Mouse (Mus musculus): ENCODE measurements around the gene Gucy1b2.

The Gucy1b2 gene

DNA sequence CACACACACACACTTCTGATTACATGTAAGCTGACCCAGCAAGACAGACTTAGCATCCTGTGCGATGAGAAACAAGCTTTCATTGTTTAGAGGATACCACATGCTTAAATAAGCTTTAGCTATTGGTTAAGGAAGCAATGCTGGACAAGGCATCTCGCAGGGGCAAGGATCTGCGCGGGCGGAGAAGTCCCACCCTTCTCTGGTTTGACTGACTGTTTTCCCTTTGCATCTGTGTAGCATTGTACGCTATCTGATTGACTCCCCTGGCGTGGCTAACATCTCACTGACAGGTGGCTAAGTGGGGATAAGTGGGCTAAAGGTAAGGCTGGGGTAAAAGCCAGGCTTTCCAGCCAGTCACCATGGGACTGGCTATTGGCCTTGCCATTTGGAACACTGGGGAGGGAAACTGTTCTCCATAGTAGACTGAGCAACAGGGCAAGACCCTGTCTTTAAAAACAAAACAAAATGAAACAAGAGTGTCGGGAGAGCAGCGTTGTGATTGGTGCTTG is at the start of gene Gucy1b2:
Gucy1b2 (minus strand) TSS at position 51 of the 509 bp plus-strand sequence.
- no peak for DNase-seq (ENCODE audit: extremely low spot score, low spot score)

DNA sequence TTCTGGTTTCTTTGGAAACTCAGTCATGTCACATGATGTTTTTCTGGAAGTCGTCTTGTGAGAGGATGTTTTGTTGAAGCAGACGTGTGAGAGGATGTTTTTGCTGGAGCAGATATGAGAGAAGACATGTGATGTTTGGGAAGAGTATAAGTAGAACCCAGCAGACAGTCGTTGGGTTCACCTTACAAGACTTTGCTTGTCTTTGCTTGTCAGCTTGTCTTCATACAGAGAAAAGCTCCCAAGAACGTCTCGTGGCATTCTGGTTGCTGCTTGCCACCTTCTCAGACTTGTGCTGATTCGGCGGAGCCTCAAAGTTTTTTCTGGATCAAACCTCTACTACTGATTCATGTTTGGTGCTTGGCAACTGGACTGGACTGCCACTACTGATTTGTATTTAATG is 41.3 kb upstream of the Gucy1b2 start:
- no peak for DNase-seq (ENCODE audit: extremely low spot score, low spot score)

- DNase-seq (ENCODE audit: extremely low spot score, low spot score): no peak
Measured at GRCm38 (mm10) chr14:62496501-62496900, 40.4 kb upstream of the Gucy1b2 start.

DNA sequence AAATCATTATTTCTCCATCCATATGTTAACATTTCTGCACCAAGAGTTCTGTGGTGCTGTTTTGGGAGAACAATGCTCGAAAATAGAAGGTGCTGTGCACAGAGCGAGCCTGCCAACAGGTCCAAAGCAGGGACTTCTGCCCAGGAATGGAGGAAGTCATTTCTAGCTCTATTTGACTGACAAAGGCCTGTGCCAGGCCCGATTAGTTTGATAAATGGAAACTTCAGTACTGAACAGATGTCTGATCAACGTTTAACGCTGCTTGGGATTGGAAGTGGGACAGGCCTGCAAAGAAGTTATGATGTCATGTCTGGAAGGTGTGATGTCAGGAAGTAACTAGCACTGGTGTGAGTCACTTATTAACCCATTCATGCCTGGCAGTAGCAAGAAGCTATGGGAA is 37.4 kb upstream of the Gucy1b2 start:
- no peak for DNase-seq (ENCODE audit: extremely low spot score, low spot score)

- DNase-seq (ENCODE audit: extremely low spot score, low spot score): peak; percentile 68
Measured at GRCm38 (mm10) chr14:62492196-62492850, 36.2 kb upstream of the Gucy1b2 start.

- DNase-seq (ENCODE audit: extremely low spot score, low spot score): no peak
Measured at GRCm38 (mm10) chr14:62488270-62488669, 32.2 kb upstream of the Gucy1b2 start.

GRCm38 (mm10) chr14:62481381-62481780 is 25.3 kb upstream of the Gucy1b2 start:
- no peak for DNase-seq (ENCODE audit: extremely low spot score, low spot score)

- DNase-seq (ENCODE audit: extremely low spot score, low spot score): no peak
Measured at GRCm38 (mm10) chr14:62479395-62479794, 23.3 kb upstream of the Gucy1b2 start.

GRCm38 (mm10) chr14:62474481-62474880 is 18.4 kb upstream of the Gucy1b2 start:
- no peak for DNase-seq (ENCODE audit: extremely low spot score, low spot score)

- no peak for DNase-seq (ENCODE audit: extremely low spot score, low spot score)
Measured at GRCm38 (mm10) chr14:62472061-62472460, 16.0 kb upstream of the Gucy1b2 start.

DNA sequence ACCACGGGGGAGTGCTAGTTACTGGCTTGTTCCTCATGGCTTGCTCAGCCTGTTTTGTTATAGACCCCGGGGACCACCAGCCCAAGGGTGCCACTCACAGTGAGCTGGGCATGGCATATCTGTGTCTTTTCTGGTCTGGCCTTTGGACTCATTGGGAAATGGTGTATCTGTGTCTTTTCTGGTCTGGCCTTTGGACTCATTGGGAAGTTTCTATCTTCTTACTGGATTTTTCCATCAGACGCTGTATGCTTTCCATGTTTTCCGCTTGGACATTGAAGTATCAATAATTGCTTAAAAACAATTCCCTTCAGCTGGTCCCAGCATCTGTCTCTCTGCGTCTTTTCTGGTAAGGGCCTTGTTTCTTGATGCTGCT is 12.7 kb upstream of the Gucy1b2 start:
- no peak for DNase-seq (ENCODE audit: extremely low spot score, low spot score)

DNA sequence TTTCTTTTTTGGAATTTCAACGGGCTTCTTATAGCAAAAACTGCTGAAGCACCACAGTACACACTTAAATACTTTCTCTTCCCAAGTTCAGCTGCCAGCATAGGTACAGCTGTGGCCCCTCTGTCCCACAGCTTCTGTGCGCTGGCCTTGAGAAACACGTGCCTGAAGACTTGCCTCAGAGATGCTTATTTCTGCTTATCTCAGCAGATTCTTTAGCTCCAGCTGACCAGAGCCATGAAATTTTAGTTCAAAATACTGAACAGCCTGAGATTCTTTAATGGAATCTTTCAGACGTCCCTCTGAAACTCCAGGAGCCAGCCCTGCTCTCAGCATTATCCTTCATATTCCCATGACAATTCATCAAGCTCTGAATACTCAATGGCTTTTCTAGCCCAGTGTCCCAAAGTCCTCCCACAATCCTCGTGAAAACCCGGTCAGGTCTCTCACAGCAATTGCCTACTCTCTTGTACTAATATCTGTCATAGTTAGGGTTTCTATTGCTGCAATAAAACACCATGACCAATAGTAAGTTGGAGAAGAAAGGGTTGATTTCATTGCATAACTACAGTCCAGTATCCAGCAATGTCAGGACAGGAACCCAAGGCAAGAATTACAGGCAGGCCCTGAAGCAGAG is 12.1 kb upstream of the Gucy1b2 start:
- DNase-seq (ENCODE audit: extremely low spot score, low spot score): no peak

GRCm38 (mm10) chr14:62464966-62465365 is 8.9 kb upstream of the Gucy1b2 start:
- no peak for DNase-seq (ENCODE audit: extremely low spot score, low spot score)

DNA sequence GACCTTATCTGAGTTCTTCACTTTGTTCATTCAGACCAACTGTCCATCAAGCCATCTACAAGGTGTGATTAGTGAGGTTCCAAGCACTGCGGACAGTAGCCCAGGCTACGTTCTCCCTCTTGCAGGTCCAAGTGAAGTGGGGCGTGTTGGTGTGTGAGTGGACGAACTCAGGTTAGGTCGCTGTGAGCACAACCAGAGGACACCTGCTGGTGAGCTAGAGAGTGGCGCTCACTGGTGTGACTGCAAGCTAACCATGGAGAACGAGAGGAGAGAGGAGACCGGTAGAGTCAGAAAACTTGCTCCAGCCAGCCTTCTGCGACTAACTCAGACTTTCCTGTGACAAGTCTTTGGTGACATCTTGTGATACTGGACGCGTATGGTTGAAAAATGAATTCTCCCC is 3.5 kb upstream of the Gucy1b2 start:
- DNase-seq (ENCODE audit: extremely low spot score, low spot score): no peak

DNA sequence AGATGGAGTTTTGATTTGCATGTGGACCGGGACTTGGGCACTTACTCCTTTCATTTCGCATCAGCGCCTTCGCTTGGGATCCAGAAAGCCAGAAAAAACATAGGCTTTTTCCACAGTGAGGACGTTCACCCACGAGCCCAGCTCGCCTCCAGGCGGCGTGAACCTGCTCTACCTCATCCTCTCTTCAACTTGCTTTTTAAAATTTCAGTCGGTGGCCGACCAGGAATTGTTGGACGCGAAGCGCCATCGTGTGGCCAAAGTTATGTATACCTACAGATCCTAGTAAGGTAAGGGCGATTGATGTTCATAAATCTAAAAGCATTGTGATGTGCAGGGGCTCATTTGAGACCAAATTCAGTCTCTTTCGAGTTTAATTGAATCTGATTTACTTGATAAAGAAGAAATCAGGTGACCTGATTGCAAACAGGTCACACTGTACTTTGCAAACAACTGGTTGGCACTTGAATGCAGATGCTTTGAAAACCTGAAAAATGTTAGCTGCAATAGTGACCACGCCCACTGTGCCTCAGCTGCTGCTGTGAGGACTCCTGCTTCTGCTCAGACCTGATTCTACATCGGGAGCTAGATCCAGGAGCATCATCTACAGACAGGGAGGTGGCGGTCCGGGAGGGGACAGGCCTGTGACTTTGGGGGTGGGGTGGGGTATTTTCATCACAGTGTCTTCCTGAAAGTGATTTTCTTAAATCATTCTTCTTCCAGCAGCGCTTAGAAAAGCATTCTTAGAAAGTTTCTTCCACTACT is 1.5 kb upstream of the Gucy1b2 start:
- peak; percentile 86 for DNase-seq (ENCODE audit: extremely low spot score, low spot score)

DNA sequence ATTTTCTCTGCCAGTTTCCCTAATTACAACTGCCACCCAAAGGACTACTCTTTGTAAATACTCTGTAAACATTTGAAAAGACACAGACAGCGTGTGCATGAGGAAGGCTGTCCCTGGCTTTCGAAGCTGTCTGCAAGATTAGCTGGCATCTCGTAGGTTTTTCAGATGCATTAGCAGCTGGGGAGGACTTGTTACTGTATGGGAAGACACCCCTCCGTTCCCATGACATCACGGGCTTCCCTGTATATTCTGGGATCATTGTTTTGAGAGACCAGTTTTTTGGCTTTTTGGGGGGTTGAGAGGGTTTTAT is 564 bp downstream of the Gucy1b2 start:
- DNase-seq (ENCODE audit: extremely low spot score, low spot score): no peak

- DNase-seq (ENCODE audit: extremely low spot score, low spot score): no peak
Measured at GRCm38 (mm10) chr14:62454760-62455569, 1.1 kb downstream of the Gucy1b2 start.

- DNase-seq (ENCODE audit: extremely low spot score, low spot score): no peak
Measured at GRCm38 (mm10) chr14:62454136-62454535, 2.0 kb downstream of the Gucy1b2 start.

DNA sequence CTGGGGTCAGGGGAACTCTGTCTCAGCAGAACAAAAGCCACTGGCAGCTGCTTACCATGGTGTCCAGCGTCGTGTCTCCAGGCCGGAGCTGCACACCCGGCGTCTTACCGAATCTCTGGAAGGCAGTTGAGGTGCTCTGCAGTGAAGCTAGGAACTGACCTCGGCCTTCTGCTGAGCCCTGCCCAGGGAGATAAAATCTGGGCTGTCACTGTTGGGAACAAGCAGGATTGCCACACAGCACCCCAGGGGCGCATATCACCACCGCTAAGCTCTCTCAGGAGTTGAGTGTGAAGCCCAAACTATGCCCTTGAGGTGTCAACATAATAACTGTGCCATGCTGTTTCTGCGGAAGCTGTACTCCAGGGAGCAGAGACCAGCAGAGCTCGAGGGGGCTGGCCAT is 2.8 kb downstream of the Gucy1b2 start:
- DNase-seq (ENCODE audit: extremely low spot score, low spot score): no peak

DNA sequence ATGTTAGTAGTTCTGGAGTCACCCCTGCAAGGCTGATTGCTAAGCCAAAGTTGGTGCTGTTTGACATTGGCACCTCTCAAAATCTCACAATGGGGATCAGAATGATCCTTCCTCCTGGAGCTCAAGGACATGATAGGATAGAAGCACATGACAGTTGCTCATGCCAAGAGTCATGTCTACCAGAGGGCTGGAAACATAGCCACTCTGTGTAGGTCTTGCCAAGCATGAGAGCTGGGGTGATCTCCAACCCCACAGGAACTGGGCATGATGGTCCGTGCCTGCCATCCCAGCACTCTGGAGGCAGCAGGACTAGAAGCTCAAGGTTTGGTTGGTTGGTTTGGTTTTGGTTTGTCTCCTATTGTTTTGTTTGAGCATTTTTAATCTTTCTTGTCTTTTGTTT is 5.4 kb downstream of the Gucy1b2 start:
- DNase-seq (ENCODE audit: extremely low spot score, low spot score): no peak

GRCm38 (mm10) chr14:62447214-62447548 is 8.9 kb downstream of the Gucy1b2 start:
- DNase-seq (ENCODE audit: extremely low spot score, low spot score): no peak
